Mouse (Mus musculus): ENCODE results near the gene Grk5. TPM values are rescaled to one million over a fixed set of nuclear protein-coding genes. Genes with fewer than 3 reads are reported as not detected.

The Grk5 gene
- polyA plus RNA-seq, 1 experiment from 2014 or later, result 3.6 TPM

- WGBS, result 83% methylated on average over 3 of the region's 3 CpGs
These were observed 189.1 kb downstream of the Grk5 start for GRCm38 (mm10) chr19:61078622-61079021.

GRCm38 (mm10) chr19:61080251-61080749 is 190.8 kb downstream of the Grk5 start:
- H3K4me1 ChIP-seq (ENCODE audit: control insufficient read depth, insufficient read depth, low read length), result no peaks in the 10 kb centered on the region
- no peak overlapping the region for H3K9ac ChIP-seq (replicated peaks; ENCODE audit: low read depth, low read length)
- no peak for ATAC-seq (ENCODE audit: insufficient number of reproducible peaks, insufficient read depth, low FRiP score, low read depth)
- no peaks in the 10 kb centered on the region for H3K9me3 ChIP-seq (ENCODE audit: control insufficient read depth, low read depth, low read length)
- H3K27me3 ChIP-seq (ENCODE audit: control insufficient read depth, insufficient read depth, low read length), result no peaks in the 10 kb centered on the region
- no peak overlapping the region for H3K4me2 ChIP-seq (replicated peaks; ENCODE audit: low read depth, low read length)
- H3K36me3 ChIP-seq (ENCODE audit: control insufficient read depth, insufficient read depth, low read length), result peaks cover 5% of the 10 kb centered on the region; the same call in 1 of the 2 replicates
- H3K4me3 ChIP-seq (ENCODE audit: low read depth, low read length), result no peak overlapping the region
- 91% methylated on average over 5 of the region's 5 CpGs for WGBS
- H3K27ac ChIP-seq (ENCODE audit: low read length), result no peak overlapping the region

More at GRCm38 (mm10) chr19:61078622-61079021, 189.1 kb downstream of the Grk5 start:
- H3K27me3 ChIP-seq (ENCODE audit: control insufficient read depth, insufficient read depth, low read length), result no peaks in the 10 kb centered on the region
- H3K4me3 ChIP-seq (ENCODE audit: low read depth, low read length), result no peak overlapping the region
- no peaks in the 10 kb centered on the region for H3K4me1 ChIP-seq (ENCODE audit: control insufficient read depth, insufficient read depth, low read length)
- no peak overlapping the region for H3K9ac ChIP-seq (replicated peaks; ENCODE audit: low read depth, low read length)
- no peak overlapping the region for H3K4me2 ChIP-seq (replicated peaks; ENCODE audit: low read depth, low read length)
- H3K27ac ChIP-seq (ENCODE audit: low read length), result no peak overlapping the region
- ATAC-seq (ENCODE audit: insufficient number of reproducible peaks, insufficient read depth, low FRiP score, low read depth), result no peak
- H3K9me3 ChIP-seq (ENCODE audit: control insufficient read depth, low read depth, low read length), result no peaks in the 10 kb centered on the region
- peaks cover 5% of the 10 kb centered on the region; the same call in 1 of the 2 replicates for H3K36me3 ChIP-seq (ENCODE audit: control insufficient read depth, insufficient read depth, low read length)

GRCm38 (mm10) chr19:61083006-61083405 is 193.5 kb downstream of the Grk5 start:
- no peak overlapping the region for H3K27ac ChIP-seq (ENCODE audit: low read length)
- 88% methylated on average over 8 of the region's 8 CpGs for WGBS
- no peak overlapping the region for H3K9ac ChIP-seq (replicated peaks; ENCODE audit: low read depth, low read length)
- ATAC-seq (ENCODE audit: insufficient number of reproducible peaks, insufficient read depth, low FRiP score, low read depth), result no peak
- no peaks in the 10 kb centered on the region for H3K9me3 ChIP-seq (ENCODE audit: control insufficient read depth, low read depth, low read length)
- H3K27me3 ChIP-seq (ENCODE audit: control insufficient read depth, insufficient read depth, low read length), result no peaks in the 10 kb centered on the region
- no peaks in the 10 kb centered on the region for H3K4me1 ChIP-seq (ENCODE audit: control insufficient read depth, insufficient read depth, low read length)
- H3K36me3 ChIP-seq (ENCODE audit: control insufficient read depth, insufficient read depth, low read length), result peaks cover 14% of the 10 kb centered on the region
- no peak overlapping the region for H3K4me2 ChIP-seq (replicated peaks; ENCODE audit: low read depth, low read length)
- H3K4me3 ChIP-seq (ENCODE audit: low read depth, low read length), result no peak overlapping the region

GRCm38 (mm10) chr19:61084149-61084940 is 194.8 kb downstream of the Grk5 start:
- Histone ChIP-seq H3K4me3 (ENCODE audit: low read depth, low read length) (no peak overlapping the region), H3K36me3 (ENCODE audit: control insufficient read depth, insufficient read depth, low read length) (peaks cover 13% of the 10 kb centered on the region), H3K4me2 (replicated peaks; ENCODE audit: low read depth, low read length) (no peak overlapping the region), H3K4me1 (ENCODE audit: control insufficient read depth, insufficient read depth, low read length) (no peaks in the 10 kb centered on the region), H3K9ac (replicated peaks; ENCODE audit: low read depth, low read length) (no peak overlapping the region), H3K27me3 (ENCODE audit: control insufficient read depth, insufficient read depth, low read length) (no peaks in the 10 kb centered on the region), H3K9me3 (ENCODE audit: control insufficient read depth, low read depth, low read length) (no peaks in the 10 kb centered on the region), H3K27ac (ENCODE audit: low read length) (no peak overlapping the region)
- 49% methylated on average over 4 of the region's 4 CpGs for WGBS
- ATAC-seq (ENCODE audit: insufficient number of reproducible peaks, insufficient read depth, low FRiP score, low read depth), result no peak

- ATAC-seq (ENCODE audit: insufficient number of reproducible peaks, insufficient read depth, low FRiP score, low read depth), result no peak
- Histone ChIP-seq H3K27ac (ENCODE audit: low read length) (no peak overlapping the region), H3K27me3 (ENCODE audit: control insufficient read depth, insufficient read depth, low read length) (no peaks in the 10 kb centered on the region), H3K9ac (replicated peaks; ENCODE audit: low read depth, low read length) (no peak overlapping the region), H3K4me2 (replicated peaks; ENCODE audit: low read depth, low read length) (no peak overlapping the region), H3K36me3 (ENCODE audit: control insufficient read depth, insufficient read depth, low read length) (peaks cover 11% of the 10 kb centered on the region), H3K4me3 (ENCODE audit: low read depth, low read length) (no peak overlapping the region), H3K9me3 (ENCODE audit: control insufficient read depth, low read depth, low read length) (no peaks in the 10 kb centered on the region), H3K4me1 (ENCODE audit: control insufficient read depth, insufficient read depth, low read length) (no peaks in the 10 kb centered on the region)
- 81% methylated on average over 2 of the region's 2 CpGs for WGBS
These were observed 195.7 kb downstream of the Grk5 start for GRCm38 (mm10) chr19:61085217-61085616.

GRCm38 (mm10) chr19:61087781-61088180 is 198.2 kb downstream of the Grk5 start:
- ATAC-seq (ENCODE audit: insufficient number of reproducible peaks, insufficient read depth, low FRiP score, low read depth), result no peak
- H3K36me3 ChIP-seq (ENCODE audit: control insufficient read depth, insufficient read depth, low read length), result peaks cover 11% of the 10 kb centered on the region
- H3K9ac ChIP-seq (replicated peaks; ENCODE audit: low read depth, low read length), result no peak overlapping the region
- H3K27me3 ChIP-seq (ENCODE audit: control insufficient read depth, insufficient read depth, low read length), result no peaks in the 10 kb centered on the region
- H3K4me1 ChIP-seq (ENCODE audit: control insufficient read depth, insufficient read depth, low read length), result no peaks in the 10 kb centered on the region
- no peak overlapping the region for H3K27ac ChIP-seq (ENCODE audit: low read length)
- H3K4me3 ChIP-seq (ENCODE audit: low read depth, low read length), result no peak overlapping the region
- no peaks in the 10 kb centered on the region for H3K9me3 ChIP-seq (ENCODE audit: control insufficient read depth, low read depth, low read length)
- WGBS, result 91% methylated on average over 1 of the region's 1 CpGs
- no peak overlapping the region for H3K4me2 ChIP-seq (replicated peaks; ENCODE audit: low read depth, low read length)

- H3K4me2 ChIP-seq (replicated peaks; ENCODE audit: low read depth, low read length), result no peak overlapping the region
- 89% methylated on average over 3 of the region's 3 CpGs for WGBS
These were observed 199.5 kb downstream of the Grk5 start for GRCm38 (mm10) chr19:61089001-61089400.

GRCm38 (mm10) chr19:61090541-61090940 is 201.0 kb downstream of the Grk5 start:
- Histone ChIP-seq H3K4me1 (ENCODE audit: control insufficient read depth, insufficient read depth, low read length) (no peaks in the 10 kb centered on the region), H3K4me2 (replicated peaks; ENCODE audit: low read depth, low read length) (no peak overlapping the region), H3K27ac (ENCODE audit: low read length) (no peak overlapping the region), H3K9me3 (ENCODE audit: control insufficient read depth, low read depth, low read length) (no peaks in the 10 kb centered on the region), H3K9ac (replicated peaks; ENCODE audit: low read depth, low read length) (no peak overlapping the region), H3K27me3 (ENCODE audit: control insufficient read depth, insufficient read depth, low read length) (no peaks in the 10 kb centered on the region), H3K36me3 (ENCODE audit: control insufficient read depth, insufficient read depth, low read length) (peaks cover 15% of the 10 kb centered on the region), H3K4me3 (ENCODE audit: low read depth, low read length) (no peak overlapping the region)
- WGBS, result 93% methylated on average over 4 of the region's 4 CpGs
- ATAC-seq (ENCODE audit: insufficient number of reproducible peaks, insufficient read depth, low FRiP score, low read depth), result no peak

More at GRCm38 (mm10) chr19:61089001-61089400, 199.5 kb downstream of the Grk5 start:
- Histone ChIP-seq H3K4me3 (ENCODE audit: low read depth, low read length) (no peak overlapping the region), H3K27ac (ENCODE audit: low read length) (no peak overlapping the region), H3K9me3 (ENCODE audit: control insufficient read depth, low read depth, low read length) (no peaks in the 10 kb centered on the region), H3K9ac (replicated peaks; ENCODE audit: low read depth, low read length) (no peak overlapping the region), H3K4me1 (ENCODE audit: control insufficient read depth, insufficient read depth, low read length) (no peaks in the 10 kb centered on the region), H3K36me3 (ENCODE audit: control insufficient read depth, insufficient read depth, low read length) (peaks cover 15% of the 10 kb centered on the region), H3K27me3 (ENCODE audit: control insufficient read depth, insufficient read depth, low read length) (no peaks in the 10 kb centered on the region)
- no peak for ATAC-seq (ENCODE audit: insufficient number of reproducible peaks, insufficient read depth, low FRiP score, low read depth)
